Mouse (Mus musculus) bone marrow macrophage, adult 2 months (primary cell): ENCODE data around the gene Swsap1. TPM values are rescaled to one million over a fixed set of nuclear protein-coding genes. Genes with fewer than 3 reads are reported as not detected.

Experiments
- H3K27ac ChIP-seq: 2 replicates; pipeline ENCODE4 v1.5.1; 2012; ENCODE audit warnings: low read depth, low read length; ENCODE audit not compliant: insufficient read depth
- H3K4me1 ChIP-seq: 2 replicates; pipeline ENCODE4 v1.6.1; 2012; ENCODE audit warnings: low read length; ENCODE audit not compliant: control insufficient read depth, insufficient read depth
- H3K4me3 ChIP-seq: 2 replicates; pipeline ENCODE4 v1.5.1; 2012; ENCODE audit warnings: mild to moderate bottlenecking, low read length, moderate library complexity; ENCODE audit not compliant: insufficient read depth
- CTCF ChIP-seq: IDR thresholded peaks from 2 replicates; pipeline ENCODE4 v1.5.1; 2012; ENCODE audit warnings: low read depth, mild to moderate bottlenecking, low read length, moderate library complexity
- POLR2A ChIP-seq: IDR thresholded peaks from 2 replicates; pipeline ENCODE4 v1.6.1; 2012; ENCODE audit warnings: mild to moderate bottlenecking, low read depth, low read length, borderline replicate concordance
- polyA plus RNA-seq: library from polyadenylated mRNA; stranded (reverse); fragments of >200 nt; gene quantifications from 2 replicates; pipeline ENCODE4 v1.2.4, GENCODE M21; 2012; ENCODE audit not compliant: missing spikeins, insufficient read depth, insufficient read length

Swsap1 gene
- polyA plus RNA-seq, 1 experiment, result 4.2 TPM

- H3K4me3 ChIP-seq, result no peak overlapping the region
- TF ChIP-seq POLR2A, result no peak
- no peak for TF ChIP-seq CTCF
- H3K27ac ChIP-seq, result peak overlapping the region; percentile 56
- H3K4me1 ChIP-seq, result peaks cover 25% of the 10 kb centered on the region
Observed at GRCm38 (mm10) chr9:21924099-21924493, 31.5 kb upstream of the Swsap1 start.

GRCm38 (mm10) chr9:21925034-21925433, 30.5 kb upstream of the Swsap1 start:
- TF ChIP-seq CTCF (no peak), POLR2A (no peak)
- Histone ChIP-seq H3K27ac (no peak overlapping the region), H3K4me3 (no peak overlapping the region), H3K4me1 (peaks cover 25% of the 10 kb centered on the region)

- TF ChIP-seq CTCF (no peak), POLR2A (no peak)
- peaks cover 25% of the 10 kb centered on the region for H3K4me1 ChIP-seq
- no peak overlapping the region for H3K27ac ChIP-seq
- no peak overlapping the region for H3K4me3 ChIP-seq
Observed at GRCm38 (mm10) chr9:21925506-21925905, 30.0 kb upstream of the Swsap1 start.

- H3K27ac ChIP-seq, result no peak overlapping the region
- TF ChIP-seq POLR2A, result no peak
- no peak for TF ChIP-seq CTCF
- peaks cover 25% of the 10 kb centered on the region for H3K4me1 ChIP-seq
- peak overlapping the region; percentile 68 for H3K4me3 ChIP-seq
Observed at GRCm38 (mm10) chr9:21926155-21926554, 29.4 kb upstream of the Swsap1 start.

- Histone ChIP-seq H3K4me1 (peaks cover 25% of the 10 kb centered on the region), H3K27ac (peak overlapping the region; percentile 56), H3K4me3 (peak overlapping the region; percentile 68)
Observed at GRCm38 (mm10) chr9:21926784-21927183, 28.8 kb upstream of the Swsap1 start.

GRCm38 (mm10) chr9:21927208-21927753, 28.3 kb upstream of the Swsap1 start, which contains the start of the genes Ccdc159 and Tmem205:
Gene Ccdc159 (plus strand): TSS chr9:21927471.
Gene Tmem205 (minus strand): TSS chr9:21927556.
- TF ChIP-seq CTCF, result no peak
- TF ChIP-seq POLR2A, result no peak
- H3K27ac ChIP-seq, result peak within 1 kb of the TSS; percentile 56
- peak within 1 kb of the TSS; percentile 68 for H3K4me3 ChIP-seq
- peaks cover 25% of the 10 kb centered on the region for H3K4me1 ChIP-seq

More at GRCm38 (mm10) chr9:21926784-21927183, 28.8 kb upstream of the Swsap1 start:
- TF ChIP-seq POLR2A, result no peak
- no peak for TF ChIP-seq CTCF

GRCm38 (mm10) chr9:21929208-21929607, 26.3 kb upstream of the Swsap1 start:
- Histone ChIP-seq H3K27ac (no peak overlapping the region), H3K4me3 (no peak overlapping the region), H3K4me1 (peaks cover 12% of the 10 kb centered on the region)
- TF ChIP-seq POLR2A (no peak), CTCF (no peak)

- 0 out of 2 replicates have a peak, but pooled peaks cover 3% of the 10 kb centered on the region for H3K4me1 ChIP-seq
- TF ChIP-seq POLR2A, result no peak
- no peak for TF ChIP-seq CTCF
- no peak overlapping the region for H3K27ac ChIP-seq
- H3K4me3 ChIP-seq, result no peak overlapping the region
Observed at GRCm38 (mm10) chr9:21932006-21932405, 23.5 kb upstream of the Swsap1 start.

- no peak for TF ChIP-seq CTCF
- no peak for TF ChIP-seq POLR2A
- no peak overlapping the region for H3K4me3 ChIP-seq
- no peak overlapping the region for H3K27ac ChIP-seq
Observed at GRCm38 (mm10) chr9:21932445-21933137, 23.0 kb upstream of the Swsap1 start.

GRCm38 (mm10) chr9:21934021-21934420, 21.5 kb upstream of the Swsap1 start:
- TF ChIP-seq CTCF (no peak), POLR2A (no peak)
- H3K27ac ChIP-seq, result no peak overlapping the region
- 0 out of 2 replicates have a peak, but pooled peaks cover 3% of the 10 kb centered on the region for H3K4me1 ChIP-seq

More at GRCm38 (mm10) chr9:21932445-21933137, 23.0 kb upstream of the Swsap1 start:
- H3K4me1 ChIP-seq, result 0 out of 2 replicates have a peak, but pooled peaks cover 3% of the 10 kb centered on the region

More at GRCm38 (mm10) chr9:21934021-21934420, 21.5 kb upstream of the Swsap1 start:
- H3K4me3 ChIP-seq, result no peak overlapping the region
